29 mouse cellular contexts compared by ENCODE assay signal in genomic region chr2:118709655-118710221, GRCm38 (mm10). TPM values are rescaled to one million over a fixed set of nuclear protein-coding genes. Genes with fewer than 3 reads are reported as not detected.
DNase-seq lines count a peak whose midpoint lies in the region; ATAC-seq lines count a peak whose summit lies in the region.
"Had no signal": no experiment of that assay in that cellular context is flagged by ENCODE, and none has a peak within 500 bp of the region (broad histone marks: within the 10 kb centered on the region; RNA-seq: fewer than 3 reads in every experiment).

No protein-coding gene starts in this region.

- H3K9ac ChIP-seq in kidney, embryonic 15.5 days: no peak overlapping the region
- H3K9ac ChIP-seq: embryonic facial prominence, embryonic 13.5 days; forebrain, embryonic 12.5 days; hindbrain, embryonic 14.5 days; neural tube, embryonic 13.5 days had no signal

- H3K4me2 ChIP-seq in kidney, embryonic 15.5 days: peak overlapping the region; percentile 8; the same call in 1 of the 2 replicates
- H3K4me2 ChIP-seq: embryonic facial prominence, embryonic 13.5 days had no signal

- no peak overlapping the region for H3K27ac ChIP-seq in kidney, embryonic 15.5 days
- H3K27ac ChIP-seq: embryonic facial prominence, embryonic 13.5 days; forebrain, embryonic 12.5 days; hindbrain, embryonic 14.5 days; neural tube, embryonic 13.5 days had no signal

- no peaks in the 10 kb centered on the region for H3K36me3 ChIP-seq in kidney, embryonic 15.5 days
- H3K36me3 ChIP-seq: embryonic facial prominence, embryonic 13.5 days; forebrain, embryonic 12.5 days; neural tube, embryonic 13.5 days had no signal

- H3K9me3 ChIP-seq in kidney, embryonic 15.5 days (replicated peaks): no peaks in the 10 kb centered on the region
- H3K9me3 ChIP-seq: embryonic facial prominence, embryonic 13.5 days; forebrain, embryonic 12.5 days; neural tube, embryonic 13.5 days had no signal

- H3K4me3 ChIP-seq in kidney, embryonic 15.5 days (replicated peaks): no peak overlapping the region
- H3K4me3 ChIP-seq: erythroblast, embryonic 14.5 days; forebrain, embryonic 12.5 days; myocyte had no signal

- no peak for ATAC-seq in kidney, embryonic 15.5 days (replicated peaks; ENCODE audit: low FRiP score)
- peak; percentile 56 for ATAC-seq in megakaryocyte, adult 5-6 weeks (ENCODE audit: poor library complexity, severe bottlenecking)
- ATAC-seq: CD4-positive, CD25-positive, alpha-beta regulatory T cell, adult 4 months; inflammation-experienced regulatory T-cells, adult 6 months had no signal

- peak; percentile 28 for DNase-seq in adrenal gland, adult 2 months
- no peak for DNase-seq in adrenal gland, postnatal 4 days (ENCODE audit: low spot score in 2 of 2)
- no peak for DNase-seq in kidney, adult 11 months
- DNase-seq in 3T3-L1 (ENCODE audit: low read depth, low spot score): peak; percentile 30
- no peak for DNase-seq in right cerebral cortex, adult 18-20 months
- DNase-seq: adrenal gland, adult 8-10 months; cerebellum, adult 8-10 months; cerebellum, postnatal 36 days; gastrocnemius, postnatal 25 days; heart, postnatal 4 days; kidney, adult 8-10 months; layer of hippocampus, adult 9-11 months; lung, postnatal 14 days; midbrain, embryonic 14.5 days; retina, postnatal 1 day; right cerebral cortex, postnatal 4 days; thymus, adult 18-20 months; thymus, postnatal 36 days had no signal

- WGBS in kidney, embryonic 15.5 days: 40% methylated on average over 4 of the region's 4 CpGs

- H3K27me3 ChIP-seq in kidney, embryonic 15.5 days: peaks cover 97% of the 10 kb centered on the region

- H3K4me1 ChIP-seq in kidney, embryonic 15.5 days: peaks cover 35% of the 10 kb centered on the region

RNA-seq across cellular contexts. Expression of gene Ankrd63, which starts 6.0 kb away (rescaled TPM):
- under 1 TPM; 0.14 to 0.35 TPM for total RNA-seq in adrenal gland, adult 2 months (2021)
- polyA plus RNA-seq in adrenal gland, adult 2 months (2012; rRNA removed): 0.26 and 0.29 TPM in 2 replicates
- total RNA-seq in adrenal gland, postnatal 4 days (2021): under 1 TPM; 0.20 to 0.59 TPM
- polyA plus RNA-seq in kidney, embryonic 15.5 days (2015; fragmentation: Nextera tagmentation; extraction: Ambion mirVana): 0.28 and 0.39 TPM in 2 replicates
- total RNA-seq in megakaryocyte, adult 5-6 weeks (2015): 0.07 and 0.11 TPM in 2 replicates
- total RNA-seq in megakaryocyte, adult 5-6 weeks (2017): 0.07 and 0.12 TPM in 2 replicates
- total RNA-seq: gastrocnemius, postnatal 25 days had no signal
- polyA plus RNA-seq: CD4-positive, CD25-positive, alpha-beta regulatory T cell, adult 4 months; erythroblast, embryonic 14.5 days; hindbrain, embryonic 14.5 days; inflammation-experienced regulatory T-cells, adult 6 months; midbrain, embryonic 14.5 days; neural tube, embryonic 13.5 days; stomach, embryonic 14.5 days had no signal

RNA-seq across cellular contexts. Expression of gene Plcb2, which starts 18.5 kb away (rescaled TPM):
- 1 to 10 TPM; 1.6 to 2.4 TPM for total RNA-seq in adrenal gland, adult 2 months (2021)
- 0.97 and 1.4 TPM in 2 replicates for polyA plus RNA-seq in adrenal gland, adult 2 months (2012; rRNA removed)
- 1 to 10 TPM; 2.2 to 2.7 TPM for total RNA-seq in adrenal gland, postnatal 4 days (2021)
- polyA plus RNA-seq in kidney, embryonic 15.5 days (2015; fragmentation: Nextera tagmentation; extraction: Ambion mirVana): 1.5 and 1.9 TPM in 2 replicates
- 48.2 and 48.4 TPM in 2 replicates for total RNA-seq in megakaryocyte, adult 5-6 weeks (2015)
- 38.1 and 46.9 TPM in 2 replicates for total RNA-seq in megakaryocyte, adult 5-6 weeks (2017)
- polyA plus RNA-seq: myocyte had no signal

RNA-seq across cellular contexts. Expression of gene Inafm2, which starts 35.8 kb away (rescaled TPM):
- 10 to 100 TPM; 30.0 to 45.0 TPM for total RNA-seq in adrenal gland, adult 2 months (2021)
- polyA plus RNA-seq in adrenal gland, adult 2 months (2012; rRNA removed): 22.1 and 31.3 TPM in 2 replicates
- total RNA-seq in adrenal gland, postnatal 4 days (2021): 10 to 100 TPM; 27.8 to 30.8 TPM
- polyA plus RNA-seq in kidney, embryonic 15.5 days (2015; fragmentation: Nextera tagmentation; extraction: Ambion mirVana): 14.0 and 15.6 TPM in 2 replicates
- total RNA-seq in megakaryocyte, adult 5-6 weeks (2015): 12.0 and 15.3 TPM in 2 replicates
- 10.6 and 11.2 TPM in 2 replicates for total RNA-seq in megakaryocyte, adult 5-6 weeks (2017)

RNA-seq across cellular contexts. Expression of gene Pak6, which starts 46.6 kb away (rescaled TPM):
- 10 to 100 TPM; 12.0 to 22.5 TPM for total RNA-seq in adrenal gland, adult 2 months (2021)
- polyA plus RNA-seq in adrenal gland, adult 2 months (2012; rRNA removed): 35.3 and 38.7 TPM in 2 replicates
- 10 to 100 TPM; 13.8 to 16.3 TPM for total RNA-seq in adrenal gland, postnatal 4 days (2021)
- polyA plus RNA-seq in kidney, embryonic 15.5 days (2015; fragmentation: Nextera tagmentation; extraction: Ambion mirVana): 0.84 and 1.3 TPM in 2 replicates
- total RNA-seq in megakaryocyte, adult 5-6 weeks (2015): not detected in 2 replicates
- not detected in 2 replicates for total RNA-seq in megakaryocyte, adult 5-6 weeks (2017)

RNA-seq across cellular contexts. Expression of gene Ccdc9b, which starts 52.7 kb away (rescaled TPM):
- 10 to 100 TPM in 1 of 2 experiments, 1 to 10 TPM in 1; 3.3 to 13.9 TPM for total RNA-seq in adrenal gland, adult 2 months (2021)
- polyA plus RNA-seq in adrenal gland, adult 2 months (2012; rRNA removed): 4.0 and 5.3 TPM in 2 replicates
- total RNA-seq in adrenal gland, postnatal 4 days (2021): 1 to 10 TPM; 6.1 to 6.9 TPM
- polyA plus RNA-seq in kidney, embryonic 15.5 days (2015; fragmentation: Nextera tagmentation; extraction: Ambion mirVana): 1.0 and 1.2 TPM in 2 replicates
- total RNA-seq in megakaryocyte, adult 5-6 weeks (2015): 0.16 TPM in 1 of 2 replicates, not detected in the other
- total RNA-seq in megakaryocyte, adult 5-6 weeks (2017): 0.44 and 0.53 TPM in 2 replicates
- polyA plus RNA-seq: CD4-positive, CD25-positive, alpha-beta regulatory T cell, adult 4 months; erythroblast, embryonic 14.5 days had no signal

Comparison
In these comparisons a context has a peak if more than half of its experiments do, and no peak if none do; other contexts are left out.
1. DNase-seq: peak in adrenal gland, adult 2 months (single experiment) and 3T3-L1 (single experiment); none in adrenal gland, postnatal 4 days (0 of 2), kidney, adult 11 months (single experiment) and right cerebral cortex, adult 18-20 months (single experiment).
2. RNA of gene Plcb2, which starts 18.5 kb away (total RNA-seq): 38.1 to 48.4 TPM in megakaryocyte, adult 5-6 weeks; 2.2 to 2.7 TPM in adrenal gland, postnatal 4 days and 1.6 to 2.4 TPM in adrenal gland, adult 2 months; every median in the first group is over 10 times any median in the second.